Mouse (Mus musculus) gastrocnemius, postnatal 36 days (tissue): ENCODE measurements around the gene Xbp1. TPM values are rescaled to one million over a fixed set of nuclear protein-coding genes. Genes with fewer than 3 reads are reported as not detected.
"Not testable (repeated sequence)": the region's sequence is repeated elsewhere in the genome, so short reads cannot be mapped to it uniquely, and the experiment has no call there.

Source experiments
- DNase-seq, 2 experiments: peaks; one replicate each; pipeline ENCODE4 v3.0.0; 2022
- intact Hi-C: fragments of 180-260 bp; cut with DNase I; formaldehyde crosslinking; loops from one replicate; pipeline ENCODE4 v1.15.1; 2025
- long read RNA-seq, 2 experiments: library from polyadenylated mRNA; stranded (forward); transcript quantifications; one replicate each; pipeline ENCODE4 v2.0.0; 2021
- total RNA-seq, 2 experiments: library from RNA; stranded (reverse); gene quantifications; 2 replicates each; pipeline ENCODE4 v1.2.3; 2021

Xbp1 gene
- 10 to 100 TPM; 49.4 to 66.7 TPM for total RNA-seq
- long read RNA-seq, experiment 1, transcript Xbp1-201 (5 exons, 2,129 nt), result major isoform, 104 of 122 reads
- long read RNA-seq, experiment 1, partial matches to known transcripts, result 0 of 122 reads
- long read RNA-seq, experiment 1, other reads (novel, unspliced or antisense), result 17 of 122 reads
- long read RNA-seq, experiment 2, transcript Xbp1-201 (5 exons, 2,129 nt), result major isoform, 148 of 170 reads
- long read RNA-seq, experiment 2, partial matches to known transcripts, result 13 of 170 reads
- long read RNA-seq, experiment 2, other reads (novel, unspliced or antisense), result 6 of 170 reads

GRCm38 (mm10) chr11:5520412-5521265 lies at the start of gene Xbp1:
TSS of gene Xbp1 (plus strand) at chr11:5520659.
- DNase-seq, result peak; percentile 98
- intact Hi-C loops, result no loop called here

DNA sequence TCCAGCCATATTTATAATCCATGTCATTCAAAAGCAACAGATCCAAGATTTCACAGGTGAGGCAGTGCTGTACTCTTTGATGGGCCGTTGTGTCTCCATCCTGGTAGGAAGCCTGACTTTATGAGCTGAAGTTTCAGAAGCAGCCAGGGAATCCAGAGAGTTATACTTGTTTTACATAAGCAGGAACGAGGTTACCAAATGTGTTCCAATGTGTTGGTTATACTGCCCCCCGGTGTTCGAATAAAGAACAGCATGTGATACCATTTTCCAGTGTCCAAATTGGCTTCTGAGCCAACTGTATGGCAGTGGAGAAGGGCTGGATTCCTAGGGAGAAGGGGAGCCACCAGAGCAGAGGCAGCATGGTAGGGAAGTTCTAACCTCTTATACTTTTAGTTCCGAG lies 46.3 kb upstream of the Xbp1 start:
- intact Hi-C loops, result loop anchor here (1.0 to 5.0 kb wide), 3 partner anchors 184 to 357 kb away; no protein-coding TSS in a partner anchor
- DNase-seq, result peak in 1 of 2 experiments; percentile 42

- intact Hi-C loops, DNase-seq: not testable (repeated sequence)
Observed at GRCm38 (mm10) chr11:5475556-5476118, 44.8 kb upstream of the Xbp1 start.

DNA sequence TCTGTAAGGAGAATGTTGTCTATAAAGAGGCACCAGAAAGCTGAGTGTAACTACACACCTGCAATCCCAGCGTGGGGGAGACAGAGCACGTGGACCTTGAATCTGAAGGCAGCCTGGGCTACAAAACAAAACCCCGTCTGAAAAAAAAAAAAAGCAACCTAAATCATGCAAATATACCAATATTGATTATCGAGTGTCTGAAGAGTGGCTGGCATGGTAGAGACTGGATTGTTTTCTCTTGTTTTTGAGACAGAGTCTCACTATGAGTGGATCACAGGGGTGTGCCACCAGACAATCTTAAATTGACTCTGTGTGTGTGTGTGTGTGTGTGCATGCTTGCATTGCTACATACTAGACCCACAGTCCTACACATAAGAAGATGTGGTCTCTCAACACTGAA lies 43.7 kb upstream of the Xbp1 start:
- intact Hi-C loops, result no loop called here
- no peak for DNase-seq

DNA sequence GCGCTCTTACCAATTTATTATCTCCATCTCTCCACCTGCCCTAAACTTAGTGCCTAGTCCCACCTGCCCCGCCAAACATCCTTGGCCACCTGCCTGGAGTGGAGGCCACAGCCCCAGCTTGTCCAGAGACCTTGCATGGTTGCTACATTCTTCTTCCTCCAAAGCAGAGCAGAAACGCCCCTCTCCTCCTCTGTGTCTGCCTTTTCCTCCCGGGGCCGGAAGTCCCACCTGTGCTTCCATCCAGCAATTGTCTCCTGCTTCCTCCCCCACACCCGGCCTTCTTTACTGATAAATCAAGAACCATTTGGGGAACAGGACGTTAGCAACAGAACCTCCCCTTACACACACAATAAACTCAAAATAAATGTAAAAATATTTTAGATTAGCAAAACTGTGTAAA lies 42.3 kb upstream of the Xbp1 start:
- intact Hi-C loops, result no loop called here
- DNase-seq, result no peak

GRCm38 (mm10) chr11:5478831-5479230 lies 41.6 kb upstream of the Xbp1 start:
- DNase-seq, result no peak
- intact Hi-C loops, result no loop called here

GRCm38 (mm10) chr11:5482581-5482980 lies 37.9 kb upstream of the Xbp1 start:
- intact Hi-C loops, result loop anchor here (10.0 kb wide), 1 partner anchor 412 kb away; the partner anchor contains the start of gene Myl7
- no peak for DNase-seq

DNA sequence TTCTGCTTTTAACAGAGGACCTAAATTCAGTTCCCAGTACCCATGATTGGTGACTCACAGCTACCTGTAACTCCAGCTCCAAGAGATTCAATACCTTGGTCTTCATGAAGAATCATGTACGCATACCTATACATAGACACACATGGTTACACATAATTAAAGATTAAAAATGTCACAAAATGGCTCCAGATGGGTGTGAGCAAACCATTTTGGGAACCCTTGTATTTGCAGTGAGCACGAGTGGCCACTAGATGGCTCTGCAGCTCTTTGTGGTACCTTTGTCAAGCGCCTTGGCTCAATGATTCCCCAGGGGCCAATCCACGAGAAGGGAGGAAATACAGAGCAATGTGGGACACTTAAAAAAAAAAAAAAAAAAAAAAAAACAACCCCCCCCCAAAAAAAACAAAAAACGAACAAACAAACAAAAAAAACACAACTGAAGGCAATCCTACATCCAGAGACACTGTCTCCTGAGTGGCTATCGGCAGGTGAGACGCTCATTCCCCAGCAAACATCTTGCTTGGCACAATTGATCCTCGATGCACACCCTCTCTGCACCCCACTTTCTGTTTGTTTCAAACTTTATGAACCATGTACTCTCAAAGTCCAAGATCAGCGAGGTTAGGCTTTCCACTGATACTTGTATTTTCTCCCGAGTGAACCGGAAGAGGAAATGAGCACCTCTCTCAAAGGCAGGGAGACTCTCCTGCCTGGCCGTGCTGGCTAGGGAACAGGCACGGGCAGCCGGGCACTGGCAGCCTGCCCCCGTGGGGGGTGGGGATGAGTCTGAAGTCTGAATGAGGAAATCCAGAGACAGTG lies 35.1 kb upstream of the Xbp1 start:
- peak; percentile 72 to 79 for DNase-seq
- intact Hi-C loops, result loop anchor here (1.0 to 10.0 kb wide), 4 partner anchors 143 to 409 kb away; partner anchors contain the start of genes Dbnl and Myl7

- intact Hi-C loops, result loop anchor here (2.0 to 10.0 kb wide), 3 partner anchors 29 to 405 kb away; partner anchors contain the start of genes Dbnl and Myl7
- DNase-seq, result not testable (repeated sequence)
Observed at GRCm38 (mm10) chr11:5489433-5489832, 31.0 kb upstream of the Xbp1 start.

- DNase-seq, result no peak
- intact Hi-C loops, result no loop called here
Observed at GRCm38 (mm10) chr11:5490989-5491656, 29.3 kb upstream of the Xbp1 start.

DNA sequence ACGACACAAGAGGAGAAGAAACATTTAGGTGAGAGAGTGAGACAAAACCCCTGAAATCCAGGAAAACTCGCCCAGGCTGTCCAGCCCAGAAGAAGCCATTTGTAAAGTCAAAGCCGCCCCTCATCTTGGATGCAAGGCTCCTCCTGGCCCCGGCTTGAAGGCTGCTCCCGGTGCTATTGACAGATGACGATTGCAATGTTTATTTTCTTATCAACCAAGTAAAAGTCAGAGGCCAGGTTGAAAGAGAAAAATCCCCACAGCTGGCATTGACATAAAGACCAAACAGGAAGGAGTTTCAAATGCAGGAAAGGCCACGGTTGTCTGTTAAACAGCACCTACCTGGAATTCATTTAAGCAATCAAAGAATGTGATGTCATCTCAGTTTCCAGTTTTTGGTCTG lies 28.5 kb upstream of the Xbp1 start:
- no peak for DNase-seq
- intact Hi-C loops, result no loop called here

DNA sequence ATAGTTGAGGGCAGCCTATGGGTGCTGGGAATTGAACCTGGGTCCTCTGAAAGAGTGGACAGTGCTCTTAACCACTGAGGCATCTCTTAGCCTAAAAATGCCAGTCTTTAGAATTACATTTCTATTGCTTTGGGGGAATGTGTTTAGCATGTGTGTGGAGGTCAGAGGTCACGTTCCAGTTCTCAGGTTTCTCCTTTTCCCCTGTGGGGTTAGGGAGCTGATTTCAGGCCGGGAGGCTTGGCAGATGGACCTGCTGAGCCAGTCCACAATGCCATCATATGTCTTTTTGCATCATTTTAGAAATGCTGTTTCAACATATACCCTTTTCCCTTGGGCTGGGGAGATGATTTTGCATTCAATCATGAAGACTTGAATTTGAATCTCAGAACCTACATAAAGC lies 26.6 kb upstream of the Xbp1 start:
- intact Hi-C loops, result no loop called here
- DNase-seq, result no peak

DNA sequence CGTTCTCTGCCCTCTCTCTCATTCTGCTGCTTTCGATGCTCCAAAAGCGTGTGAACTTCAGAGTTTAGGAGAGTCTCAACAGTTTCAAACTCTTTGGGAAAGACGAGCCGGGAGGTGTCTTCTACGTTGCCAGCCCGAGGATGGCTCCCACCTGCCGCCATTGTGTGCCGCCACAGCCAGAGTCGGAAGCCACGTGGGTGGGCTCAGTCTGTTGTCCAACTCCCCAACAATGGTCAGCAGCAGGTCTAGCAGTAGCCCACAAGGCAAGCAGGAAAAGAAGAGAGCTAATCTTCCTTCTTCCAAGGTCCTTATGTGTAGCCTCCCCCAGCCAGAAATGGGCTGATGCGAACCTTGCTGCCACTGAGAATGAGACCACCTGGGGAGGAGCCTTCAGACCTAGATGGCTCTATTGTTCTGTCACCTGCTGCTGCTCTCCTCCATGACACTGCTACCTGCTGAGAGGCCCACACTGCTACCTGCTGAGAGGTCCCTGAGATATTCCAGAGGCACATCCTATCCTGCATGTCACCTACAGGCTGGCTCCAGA lies 25.1 kb upstream of the Xbp1 start:
- DNase-seq, result no peak
- intact Hi-C loops, result no loop called here

DNA sequence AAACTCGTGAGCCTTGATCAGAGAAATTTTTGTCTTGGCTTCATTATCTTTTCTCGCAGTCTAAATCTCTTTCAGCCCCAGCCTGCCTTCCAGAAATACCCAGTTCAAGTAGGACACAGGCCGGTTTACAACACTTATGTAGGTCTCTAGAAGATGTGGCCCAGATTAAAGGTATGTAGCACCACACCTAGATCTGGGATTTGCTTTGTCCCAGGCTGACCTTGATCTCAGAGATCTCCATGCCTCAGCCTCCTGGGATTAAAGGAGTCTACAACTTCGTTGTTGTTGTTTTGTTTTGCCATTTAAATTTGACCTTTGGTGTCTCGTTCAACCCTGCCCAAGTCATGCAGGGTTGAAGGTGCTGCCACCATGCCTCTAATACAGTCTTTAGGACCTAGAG lies 24.6 kb upstream of the Xbp1 start:
- DNase-seq, result no peak
- intact Hi-C loops, result no loop called here

GRCm38 (mm10) chr11:5496559-5497248 lies 23.8 kb upstream of the Xbp1 start:
- intact Hi-C loops, result no loop called here
- DNase-seq, result no peak

GRCm38 (mm10) chr11:5498422-5498821 lies 22.0 kb upstream of the Xbp1 start:
- intact Hi-C loops, result no loop called here
- DNase-seq, result no peak

DNA sequence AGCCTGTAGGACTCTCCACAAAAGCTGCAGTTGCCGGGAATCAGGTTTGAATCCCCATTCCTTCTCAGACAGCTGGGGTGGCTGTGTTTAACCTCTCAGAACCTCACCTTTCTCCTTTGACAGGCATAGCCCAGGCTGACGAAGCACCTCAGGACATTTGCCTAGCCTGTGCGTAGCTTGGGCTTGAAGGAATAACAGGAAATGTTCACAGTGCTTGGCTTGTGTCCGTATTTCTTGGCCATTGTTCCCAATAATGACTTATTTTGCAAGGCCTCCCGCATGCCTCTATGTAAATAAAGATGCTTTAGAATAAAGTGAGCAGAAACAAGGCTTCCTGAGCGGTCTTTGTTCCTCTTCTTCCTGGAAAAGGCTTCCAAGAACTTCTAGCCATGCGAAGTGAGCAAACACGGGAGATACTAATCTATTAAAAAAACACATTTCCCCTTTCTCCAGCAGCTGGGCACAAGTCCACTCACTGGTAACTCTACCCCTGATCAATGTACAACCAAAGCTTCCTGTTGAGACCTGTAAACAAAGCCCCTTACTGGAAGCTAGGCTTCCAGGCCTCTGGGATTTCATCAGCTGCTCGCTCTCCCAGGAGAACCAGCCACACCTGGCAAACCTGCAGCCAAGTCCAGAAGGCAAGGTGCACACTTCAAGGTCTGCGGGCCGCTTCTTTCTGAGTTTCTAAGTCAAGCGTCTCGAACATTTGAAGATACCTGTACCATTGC lies 21.4 kb upstream of the Xbp1 start:
- intact Hi-C loops, result no loop called here
- no peak for DNase-seq

- intact Hi-C loops, result no loop called here
- no peak for DNase-seq
Observed at GRCm38 (mm10) chr11:5499961-5500644, 20.4 kb upstream of the Xbp1 start.
